Mouse (Mus musculus) heart, adult 2 months (tissue): ENCODE measurements at regions not wholly inside any gene's neighbourhood (a gene's known extent, or its start where the extent isn't known, plus 50 kb on each side); places are given as distances from the start of the nearest gene placed in this dataset.

Experiments
- DNase-seq, 2 experiments: peaks; one replicate each; pipeline ENCODE4 v3.0.0; 2021
- H3K27ac ChIP-seq: fragments of 200-600 bp; 2 replicates; pipeline ENCODE4 v1.8.1; 2022
- H3K27me3 ChIP-seq: fragments of 200-500 bp; 2 replicates; pipeline ENCODE4 v1.6.1; 2012; ENCODE audit warnings: mild to moderate bottlenecking, low read length, inconsistent platforms, mixed read lengths; ENCODE audit not compliant: control insufficient read depth, insufficient read depth
- H3K36me3 ChIP-seq: fragments of 200-500 bp; 2 replicates; pipeline ENCODE4 v1.6.1; 2012; ENCODE audit warnings: low read length, inconsistent platforms; ENCODE audit not compliant: control insufficient read depth, insufficient read depth
- H3K4me1 ChIP-seq: fragments of 200-500 bp; 2 replicates; pipeline ENCODE4 v1.6.1; 2011; ENCODE audit warnings: low read length; ENCODE audit not compliant: control insufficient read depth, insufficient read depth
- H3K4me3 ChIP-seq: fragments of 200-600 bp; 2 replicates; pipeline ENCODE4 v1.8.1; 2022
- H3K79me2 ChIP-seq: fragments of 200-500 bp; replicated peaks from 2 replicates; pipeline ENCODE4 v1.6.1; 2012; ENCODE audit warnings: mild to moderate bottlenecking, inconsistent platforms, low read length, moderate library complexity, mixed read lengths; ENCODE audit not compliant: control insufficient read depth, insufficient read depth
- H3K9ac ChIP-seq: fragments of 200-500 bp; 2 replicates; pipeline ENCODE4 v1.6.1; 2012; ENCODE audit warnings: low read depth, mild to moderate bottlenecking, control low read depth, inconsistent platforms, low read length, mixed read lengths
- CTCF ChIP-seq: fragments of 200-600 bp; IDR thresholded peaks from 2 replicates; pipeline ENCODE4 v1.8.1; 2022; ENCODE audit warnings: antibody characterized with exemption, mild to moderate bottlenecking, moderate library complexity
- EP300 ChIP-seq: fragments of 200-500 bp; IDR thresholded peaks from 2 replicates; pipeline ENCODE4 v1.6.1; 2011; ENCODE audit warnings: low read depth, low read length, control low read depth; ENCODE audit not compliant: insufficient read depth
- POLR2A ChIP-seq: fragments of 200-500 bp; IDR thresholded peaks from 2 replicates; pipeline ENCODE4 v1.6.1; 2011; ENCODE audit warnings: mild to moderate bottlenecking, low read depth, low read length, control low read depth; ENCODE audit not compliant: insufficient read depth
- WGBS: fragments of 180-500 bp; shearing (Covaris S2); methylation state at CpG from one replicate; pipeline ENCODE4 v1.1.7; 2018; 5-methylcytosine and 5-hydroxymethylcytosine counted together
- intact Hi-C: fragments of 180-260 bp; cut with DNase I; formaldehyde crosslinking; loops from one replicate; pipeline ENCODE4 v1.15.1; 2025

DNA sequence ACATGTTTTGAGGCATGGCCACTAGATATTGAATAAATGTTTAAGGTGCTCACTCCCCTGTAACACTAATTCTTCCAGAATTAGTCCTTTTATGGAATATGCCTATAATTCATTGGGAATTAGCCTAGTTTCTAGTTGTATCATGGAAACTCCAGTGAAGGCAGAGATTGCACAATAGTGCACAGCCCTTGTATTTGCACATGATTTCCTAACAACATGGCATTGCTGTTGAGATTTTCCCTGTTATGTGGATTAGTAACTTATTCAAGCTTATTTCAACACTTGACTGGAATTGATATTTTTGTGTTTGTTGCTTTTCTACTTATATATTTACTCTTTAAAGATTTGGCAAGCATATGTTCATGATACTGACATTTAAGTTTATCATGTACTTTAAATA, 1463.3 kb upstream of the Sel1l start:
- intact Hi-C loops = no loop called here
- Histone ChIP-seq H3K79me2 (no peaks in the 10 kb centered on the region), H3K9ac (no peak overlapping the region), H3K36me3 (no peaks in the 10 kb centered on the region), H3K27ac (no peak overlapping the region), H3K4me1 (no peaks in the 10 kb centered on the region), H3K27me3 (no peaks in the 10 kb centered on the region), H3K4me3 (no peak overlapping the region)
- no peak for DNase-seq
- no peak for TF ChIP-seq POLR2A
- TF ChIP-seq EP300 = no peak
- no peak for TF ChIP-seq CTCF

DNA sequence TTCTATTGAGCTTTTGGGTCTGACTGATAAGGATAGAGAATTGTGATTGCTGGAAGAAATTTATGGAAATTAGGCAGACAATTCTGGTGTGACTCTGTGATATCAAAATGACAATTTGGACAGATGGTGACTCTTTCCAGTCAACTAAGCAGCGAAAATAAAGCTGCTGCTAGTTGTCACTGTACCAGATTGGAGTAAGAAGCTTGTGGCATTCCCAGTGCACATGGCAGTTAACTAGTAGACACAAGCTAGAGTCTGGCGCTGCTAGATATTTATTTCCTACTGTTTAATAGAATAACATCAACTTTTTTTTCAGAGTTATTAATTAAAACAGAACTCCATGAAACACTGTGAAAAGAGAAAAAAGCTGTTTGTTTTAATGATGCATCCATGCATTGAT, 1432.9 kb upstream of the Sel1l start:
- Histone ChIP-seq H3K4me1 (no peaks in the 10 kb centered on the region), H3K9ac (no peak overlapping the region), H3K27ac (no peak overlapping the region), H3K79me2 (no peaks in the 10 kb centered on the region), H3K27me3 (no peaks in the 10 kb centered on the region), H3K36me3 (no peaks in the 10 kb centered on the region), H3K4me3 (no peak overlapping the region)
- TF ChIP-seq CTCF (no peak), EP300 (no peak), POLR2A (no peak)
- intact Hi-C loops = no loop called here
- WGBS = 58% methylated on average over 2 of the region's 2 CpGs
- DNase-seq = no peak

DNA sequence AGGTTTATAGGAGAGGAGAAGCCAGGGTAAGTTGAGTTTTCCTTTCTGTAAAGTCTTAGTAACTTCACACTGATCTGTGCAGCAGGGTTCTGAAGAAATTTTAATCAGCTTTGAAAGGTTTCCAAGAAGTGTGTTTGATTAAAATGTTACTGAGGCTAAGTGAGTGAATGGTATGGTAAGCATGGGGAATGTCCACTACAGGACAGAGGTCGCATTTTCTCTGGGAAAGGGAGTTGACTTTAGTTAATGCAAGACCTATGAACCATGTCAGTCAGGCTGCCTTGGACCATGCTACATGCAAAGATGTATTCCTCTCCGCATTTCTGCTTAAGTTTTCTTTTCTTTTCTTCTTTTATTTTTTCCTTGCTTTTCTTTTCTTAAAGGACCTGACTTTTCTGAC, 1424.7 kb upstream of the Sel1l start:
- DNase-seq = no peak
- intact Hi-C loops = no loop called here
- Histone ChIP-seq H3K4me3 (no peak overlapping the region), H3K79me2 (no peaks in the 10 kb centered on the region), H3K27ac (no peak overlapping the region), H3K27me3 (no peaks in the 10 kb centered on the region), H3K4me1 (no peaks in the 10 kb centered on the region), H3K9ac (no peak overlapping the region), H3K36me3 (no peaks in the 10 kb centered on the region)
- no peak for TF ChIP-seq EP300
- no peak for TF ChIP-seq POLR2A
- TF ChIP-seq CTCF = no peak
- 66% methylated on average over 2 of the region's 2 CpGs for WGBS

DNA sequence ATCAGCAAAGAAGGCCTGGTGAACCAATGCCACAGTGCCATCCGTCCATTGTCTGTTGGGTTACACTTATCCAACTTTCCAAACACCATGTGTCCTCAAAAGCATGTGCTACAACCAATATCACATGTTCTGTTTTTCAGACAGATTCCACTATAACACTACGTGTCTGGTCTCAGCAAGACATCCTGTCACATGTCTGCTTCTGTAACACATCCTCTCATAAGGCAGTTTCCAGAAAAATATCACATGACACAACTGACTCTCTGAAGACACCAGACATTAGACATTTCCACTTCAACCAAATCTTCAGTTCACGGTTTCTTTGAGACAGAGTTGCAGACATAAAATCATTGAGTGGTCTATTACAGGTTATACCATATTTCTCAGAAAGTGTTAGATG, 1381.3 kb upstream of the Sel1l start:
- Histone ChIP-seq H3K4me3 (no peak overlapping the region), H3K36me3 (no peaks in the 10 kb centered on the region), H3K9ac (no peak overlapping the region), H3K4me1 (no peaks in the 10 kb centered on the region), H3K79me2 (no peaks in the 10 kb centered on the region), H3K27me3 (no peaks in the 10 kb centered on the region), H3K27ac (no peak overlapping the region)
- intact Hi-C loops = no loop called here
- WGBS = 60% methylated on average over 3 of the region's 3 CpGs
- no peak for DNase-seq
- TF ChIP-seq EP300 (no peak), CTCF (no peak), POLR2A (no peak)

DNA sequence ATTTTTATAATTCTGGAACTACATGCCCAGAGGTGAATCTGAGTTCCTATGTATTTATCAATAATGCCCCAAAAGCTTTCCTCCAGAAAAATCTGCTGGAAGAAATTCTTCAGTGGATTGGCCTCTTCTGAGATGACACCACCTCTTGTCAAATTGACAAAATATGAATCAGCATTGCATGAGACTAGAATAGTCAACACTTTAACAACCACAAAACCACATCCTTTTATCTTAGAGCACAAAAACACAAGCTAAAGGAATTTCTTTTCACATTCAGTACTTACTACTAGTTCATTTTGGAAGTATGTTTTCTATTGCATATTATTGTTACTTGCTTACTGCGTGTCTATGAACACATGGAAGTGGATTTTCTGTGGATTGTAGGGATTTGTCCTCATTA, 1377.9 kb upstream of the Sel1l start:
- Histone ChIP-seq H3K4me1 (no peaks in the 10 kb centered on the region), H3K4me3 (no peak overlapping the region), H3K27ac (no peak overlapping the region), H3K79me2 (no peaks in the 10 kb centered on the region), H3K9ac (no peak overlapping the region), H3K36me3 (no peaks in the 10 kb centered on the region), H3K27me3 (no peaks in the 10 kb centered on the region)
- intact Hi-C loops = no loop called here
- no peak for TF ChIP-seq EP300
- TF ChIP-seq POLR2A = no peak
- TF ChIP-seq CTCF = no peak
- WGBS = 88% methylated on average over 1 of the region's 1 CpGs
- no peak for DNase-seq

DNA sequence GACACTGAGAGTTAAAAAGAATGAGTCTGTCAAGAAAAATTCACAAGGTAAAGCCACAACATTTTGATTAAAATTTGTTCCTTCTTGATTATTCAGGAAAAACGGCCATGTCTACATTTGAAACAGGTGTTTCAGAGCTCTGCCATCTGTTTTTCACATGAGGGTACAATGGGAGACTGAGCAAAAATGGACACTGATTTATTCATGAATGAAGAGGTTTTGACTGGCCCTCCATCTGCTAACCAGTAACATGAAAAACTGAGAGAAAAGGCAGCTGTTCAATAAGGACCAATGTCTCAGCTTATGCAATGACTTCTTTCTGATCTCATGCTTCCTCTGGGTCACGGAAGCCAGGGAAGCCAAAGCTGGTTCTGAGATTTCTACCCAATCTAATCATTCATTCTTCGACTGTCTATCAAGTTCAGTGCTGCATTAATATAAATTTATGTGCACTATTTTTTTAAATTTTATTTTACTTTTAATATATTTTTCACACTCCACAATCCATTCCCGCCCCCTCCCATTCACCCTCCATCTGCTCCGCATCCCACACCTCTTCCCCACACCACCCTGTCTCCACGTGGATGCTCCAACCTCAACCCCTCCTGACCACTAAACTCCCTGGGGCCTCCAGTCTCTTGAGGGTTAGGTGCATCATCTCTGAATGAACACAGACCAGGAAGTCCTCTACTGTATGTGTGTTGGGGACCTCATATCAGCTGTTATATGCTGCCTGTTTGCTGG, 1372.4 kb upstream of the Sel1l start:
- Histone ChIP-seq H3K9ac (no peak overlapping the region), H3K4me1 (no peaks in the 10 kb centered on the region), H3K27me3 (no peaks in the 10 kb centered on the region), H3K4me3 (no peak overlapping the region), H3K79me2 (no peaks in the 10 kb centered on the region), H3K36me3 (no peaks in the 10 kb centered on the region), H3K27ac (no peak overlapping the region)
- WGBS = 68% methylated on average over 6 of the region's 6 CpGs
- TF ChIP-seq EP300 = no peak
- no peak for TF ChIP-seq POLR2A
- TF ChIP-seq CTCF = no peak
- no peak for DNase-seq
- intact Hi-C loops = no loop called here
